Mouse (Mus musculus): ENCODE measurements around the gene Slit1. TPM values are rescaled to one million over a fixed set of nuclear protein-coding genes. Genes with fewer than 3 reads are reported as not detected.

The Slit1 gene
- polyA plus RNA-seq, 1 experiment, result 0.06 TPM

GRCm38 (mm10) chr19:41712829-41713228 is 30.6 kb downstream of the Slit1 start:
- Histone ChIP-seq H3K9me3 (ENCODE audit: control insufficient read depth, low read length) (no peaks in the 10 kb centered on the region), H3K36me3 (ENCODE audit: control insufficient read depth) (no peaks in the 10 kb centered on the region)

GRCm38 (mm10) chr19:41711665-41712064 is 31.8 kb downstream of the Slit1 start:
- Histone ChIP-seq H3K4me1 (ENCODE audit: control insufficient read depth) (no peaks in the 10 kb centered on the region), H3K36me3 (ENCODE audit: control insufficient read depth) (no peaks in the 10 kb centered on the region), H3K9me3 (ENCODE audit: control insufficient read depth, low read length) (no peaks in the 10 kb centered on the region), H3K4me3 (replicated peaks) (no peak overlapping the region), H3K27me3 (ENCODE audit: control insufficient read depth) (no peaks in the 10 kb centered on the region)
- TF ChIP-seq GATA1 (IDR thresholded peaks at IDR 0.05; ENCODE audit: low read length) (no peak), TAL1 (IDR thresholded peaks at IDR 0.05; ENCODE audit: low read length) (no peak)

More at GRCm38 (mm10) chr19:41712829-41713228, 30.6 kb downstream of the Slit1 start:
- TF ChIP-seq GATA1 (IDR thresholded peaks at IDR 0.05; ENCODE audit: low read length) (no peak), TAL1 (IDR thresholded peaks at IDR 0.05; ENCODE audit: low read length) (no peak)
- Histone ChIP-seq H3K4me3 (replicated peaks) (no peak overlapping the region), H3K4me1 (ENCODE audit: control insufficient read depth) (no peaks in the 10 kb centered on the region), H3K27me3 (ENCODE audit: control insufficient read depth) (no peaks in the 10 kb centered on the region)

- TF ChIP-seq GATA1 (IDR thresholded peaks at IDR 0.05; ENCODE audit: low read length) (no peak), TAL1 (IDR thresholded peaks at IDR 0.05; ENCODE audit: low read length) (no peak)
- Histone ChIP-seq H3K9me3 (ENCODE audit: control insufficient read depth, low read length) (no peaks in the 10 kb centered on the region), H3K27me3 (ENCODE audit: control insufficient read depth) (no peaks in the 10 kb centered on the region)
These were observed 33.8 kb downstream of the Slit1 start for GRCm38 (mm10) chr19:41709497-41710165.

GRCm38 (mm10) chr19:41707850-41708249 is 35.6 kb downstream of the Slit1 start:
- no peaks in the 10 kb centered on the region for H3K27me3 ChIP-seq (ENCODE audit: control insufficient read depth)
- H3K4me1 ChIP-seq (ENCODE audit: control insufficient read depth), result no peaks in the 10 kb centered on the region
- no peak overlapping the region for H3K4me3 ChIP-seq (replicated peaks)
- no peaks in the 10 kb centered on the region for H3K36me3 ChIP-seq (ENCODE audit: control insufficient read depth)
- TF ChIP-seq GATA1 (IDR thresholded peaks at IDR 0.05; ENCODE audit: low read length) (no peak), TAL1 (IDR thresholded peaks at IDR 0.05; ENCODE audit: low read length) (no peak)
- no peaks in the 10 kb centered on the region for H3K9me3 ChIP-seq (ENCODE audit: control insufficient read depth, low read length)

More at GRCm38 (mm10) chr19:41709497-41710165, 33.8 kb downstream of the Slit1 start:
- Histone ChIP-seq H3K36me3 (ENCODE audit: control insufficient read depth) (no peaks in the 10 kb centered on the region), H3K4me3 (replicated peaks) (no peak overlapping the region), H3K4me1 (ENCODE audit: control insufficient read depth) (no peaks in the 10 kb centered on the region)

GRCm38 (mm10) chr19:41706094-41706828 is 37.2 kb downstream of the Slit1 start:
- H3K9me3 ChIP-seq (ENCODE audit: control insufficient read depth, low read length), result no peaks in the 10 kb centered on the region
- no peaks in the 10 kb centered on the region for H3K36me3 ChIP-seq (ENCODE audit: control insufficient read depth)
- no peaks in the 10 kb centered on the region for H3K4me1 ChIP-seq (ENCODE audit: control insufficient read depth)
- TF ChIP-seq TAL1 (IDR thresholded peaks at IDR 0.05; ENCODE audit: low read length) (no peak), GATA1 (IDR thresholded peaks at IDR 0.05; ENCODE audit: low read length) (no peak)
- no peak overlapping the region for H3K4me3 ChIP-seq (replicated peaks)
- no peaks in the 10 kb centered on the region for H3K27me3 ChIP-seq (ENCODE audit: control insufficient read depth)

GRCm38 (mm10) chr19:41705416-41705815 is 38.0 kb downstream of the Slit1 start:
- no peaks in the 10 kb centered on the region for H3K27me3 ChIP-seq (ENCODE audit: control insufficient read depth)
- no peak overlapping the region for H3K4me3 ChIP-seq (replicated peaks)
- H3K9me3 ChIP-seq (ENCODE audit: control insufficient read depth, low read length), result no peaks in the 10 kb centered on the region
- H3K36me3 ChIP-seq (ENCODE audit: control insufficient read depth), result no peaks in the 10 kb centered on the region
- TF ChIP-seq TAL1 (IDR thresholded peaks at IDR 0.05; ENCODE audit: low read length), result no peak
- no peak for TF ChIP-seq GATA1 (IDR thresholded peaks at IDR 0.05; ENCODE audit: low read length)
- H3K4me1 ChIP-seq (ENCODE audit: control insufficient read depth), result no peaks in the 10 kb centered on the region

GRCm38 (mm10) chr19:41702638-41703037 is 40.8 kb downstream of the Slit1 start:
- Histone ChIP-seq H3K9me3 (ENCODE audit: control insufficient read depth, low read length) (no peaks in the 10 kb centered on the region), H3K27me3 (ENCODE audit: control insufficient read depth) (no peaks in the 10 kb centered on the region)

GRCm38 (mm10) chr19:41698857-41699424 is 44.5 kb downstream of the Slit1 start:
- TF ChIP-seq TAL1 (IDR thresholded peaks at IDR 0.05; ENCODE audit: low read length), result no peak
- no peak for TF ChIP-seq GATA1 (IDR thresholded peaks at IDR 0.05; ENCODE audit: low read length)
- no peaks in the 10 kb centered on the region for H3K4me1 ChIP-seq (ENCODE audit: control insufficient read depth)
- peaks cover 4% of the 10 kb centered on the region; the same call in 1 of the 2 replicates for H3K27me3 ChIP-seq (ENCODE audit: control insufficient read depth)
- no peaks in the 10 kb centered on the region for H3K9me3 ChIP-seq (ENCODE audit: control insufficient read depth, low read length)
- no peaks in the 10 kb centered on the region for H3K36me3 ChIP-seq (ENCODE audit: control insufficient read depth)
- H3K4me3 ChIP-seq (replicated peaks), result no peak overlapping the region

More at GRCm38 (mm10) chr19:41702638-41703037, 40.8 kb downstream of the Slit1 start:
- no peaks in the 10 kb centered on the region for H3K4me1 ChIP-seq (ENCODE audit: control insufficient read depth)
- H3K36me3 ChIP-seq (ENCODE audit: control insufficient read depth), result no peaks in the 10 kb centered on the region
- no peak for TF ChIP-seq TAL1 (IDR thresholded peaks at IDR 0.05; ENCODE audit: low read length)
- H3K4me3 ChIP-seq (replicated peaks), result no peak overlapping the region
